Mouse (Mus musculus): ENCODE results near the gene Npdc1. TPM values are rescaled to one million over a fixed set of nuclear protein-coding genes. Genes with fewer than 3 reads are reported as not detected.

Npdc1 gene
- total and polyA plus RNA-seq, 3 experiments, result not detected

DNA sequence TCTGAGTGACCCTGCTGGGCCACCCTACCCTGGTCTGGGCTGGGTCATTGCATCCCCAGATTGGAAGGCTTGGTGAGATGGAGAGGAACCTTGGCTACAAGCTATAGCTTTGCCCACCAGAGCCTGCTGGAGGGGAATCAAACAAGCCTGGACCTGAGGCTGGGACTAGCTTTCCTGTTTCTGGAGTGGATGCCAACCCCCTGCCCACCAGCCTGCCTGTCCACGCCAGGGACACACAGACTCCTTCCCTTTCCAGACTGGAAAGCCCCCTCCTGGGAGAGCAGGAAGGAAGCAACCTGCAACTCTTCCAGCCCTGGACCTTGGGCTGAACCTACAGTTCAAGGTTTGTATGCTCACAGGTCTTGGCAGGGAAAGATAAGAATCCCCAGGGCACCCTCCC lies 24.5 kb downstream of the Npdc1 start:
- Histone ChIP-seq H3K9me3 (replicated peaks; ENCODE audit: insufficient read depth, low read length) (no peaks in the 10 kb centered on the region), H3K36me3 (ENCODE audit: control insufficient read depth in 1 of 2, insufficient read depth in 2 of 2, low read length in 2 of 2) (peaks cover 0 to 9% of the 10 kb centered on the region in 2 experiments; a peak in 2 of 4 replicates), H3K9ac (ENCODE audit: control insufficient read depth, low read depth, low read length, poor library complexity, severe bottlenecking) (no peak overlapping the region), H3K4me3 (ENCODE audit: control insufficient read depth in 1 of 2, insufficient read depth in 1 of 2, low read depth in 2 of 2, low read length in 2 of 2) (no peak overlapping the region), H3K27ac (ENCODE audit: control insufficient read depth, low read depth, low read length) (no peak overlapping the region), H3K79me2 (ENCODE audit: control insufficient read depth, insufficient read depth, low read length, poor library complexity) (peaks cover under 1% of the 10 kb centered on the region; the same call in 1 of the 2 replicates), H3K4me1 (ENCODE audit: control insufficient read depth in 1 of 2, insufficient read depth in 2 of 2, low read length in 2 of 2) (peaks cover 13 to 28% of the 10 kb centered on the region in 2 experiments), H3K27me3 (ENCODE audit: control insufficient read depth in 1 of 2, insufficient read depth in 2 of 2, low read length in 2 of 2) (peaks cover 0 to 1% of the 10 kb centered on the region in 2 experiments; a peak in 1 of 4 replicates)
- TF ChIP-seq MAZ (IDR thresholded peaks at IDR 0.05; ENCODE audit: low read depth, low read length) (no peak), KAT2A (conservative IDR thresholded peaks at IDR 0.05; ENCODE audit: low read depth, low read length) (no peak), ZC3H11A (IDR thresholded peaks at IDR 0.05; ENCODE audit: low read depth, low read length) (no peak), USF2 (IDR thresholded peaks at IDR 0.05; ENCODE audit: borderline replicate concordance in 1 of 2, insufficient read depth in 1 of 2, low read depth in 1 of 2, low read length in 2 of 2) (no peak), ZNF384 (IDR thresholded peaks at IDR 0.05; ENCODE audit: low read depth, low read length) (no peak), TBP (IDR thresholded peaks at IDR 0.05; ENCODE audit: low read depth, low read length) (no peak), NELFE (IDR thresholded peaks at IDR 0.05; ENCODE audit: low read depth, low read length) (no peak), ELF1 (IDR thresholded peaks at IDR 0.05; ENCODE audit: low read depth, low read length) (no peak), POLR2A (IDR thresholded peaks at IDR 0.05; ENCODE audit: control insufficient read depth in 1 of 2, insufficient read depth in 1 of 2, low read depth in 1 of 2, low read length in 2 of 2, poor library complexity in 1 of 2) (no peak), ZKSCAN1 (IDR thresholded peaks at IDR 0.05; ENCODE audit: low read depth, low read length) (no peak), MYC (IDR thresholded peaks at IDR 0.05; ENCODE audit: low read depth, low read length) (no peak), ZMIZ1 (IDR thresholded peaks at IDR 0.05; ENCODE audit: low read depth, low read length) (no peak), CTCF (IDR thresholded peaks at IDR 0.05 in 2 of 3, conservative IDR thresholded peaks at IDR 0.05 in 1 of 3; ENCODE audit: control insufficient read depth in 1 of 3, insufficient read depth in 1 of 3, low read depth in 2 of 3, low read length in 3 of 3, poor library complexity in 1 of 3, severe bottlenecking in 1 of 3) (no peak)
- DNase-seq (ENCODE audit: low read depth, low spot score), result no peak

DNA sequence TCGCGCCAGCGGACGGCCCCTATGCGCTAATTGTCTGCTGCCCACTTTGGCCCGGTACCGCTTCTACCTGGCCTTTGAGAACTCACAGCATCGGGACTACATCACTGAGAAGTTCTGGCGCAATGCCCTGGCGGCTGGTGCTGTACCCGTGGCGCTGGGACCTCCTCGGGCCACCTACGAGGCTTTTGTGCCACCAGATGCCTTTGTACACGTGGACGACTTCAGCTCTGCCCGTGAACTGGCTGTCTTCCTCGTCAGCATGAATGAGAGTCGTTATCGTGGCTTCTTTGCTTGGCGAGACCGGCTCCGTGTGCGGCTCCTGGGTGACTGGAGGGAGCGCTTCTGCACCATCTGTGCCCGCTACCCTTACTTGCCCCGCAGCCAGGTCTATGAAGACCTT lies 26.3 kb downstream of the Npdc1 start:
- H3K79me2 ChIP-seq (ENCODE audit: control insufficient read depth, insufficient read depth, low read length, poor library complexity), result peaks cover 2% of the 10 kb centered on the region; the same call in 1 of the 2 replicates
- H3K9me3 ChIP-seq (replicated peaks; ENCODE audit: insufficient read depth, low read length), result no peaks in the 10 kb centered on the region
- no peak overlapping the region for H3K9ac ChIP-seq (ENCODE audit: control insufficient read depth, low read depth, low read length, poor library complexity, severe bottlenecking)
- no peaks in the 10 kb centered on the region for H3K27me3 ChIP-seq (ENCODE audit: control insufficient read depth in 1 of 2, insufficient read depth in 2 of 2, low read length in 2 of 2)
- no peak for TF ChIP-seq ZMIZ1 (IDR thresholded peaks at IDR 0.05; ENCODE audit: low read depth, low read length)
- no peak for TF ChIP-seq MYC (IDR thresholded peaks at IDR 0.05; ENCODE audit: low read depth, low read length)
- no peak for TF ChIP-seq NELFE (IDR thresholded peaks at IDR 0.05; ENCODE audit: low read depth, low read length)
- no peak for TF ChIP-seq NRF1 (IDR thresholded peaks at IDR 0.05; ENCODE audit: insufficient read depth, low read depth, low read length, poor library complexity, severe bottlenecking)
- no peak for TF ChIP-seq MAFK (IDR thresholded peaks at IDR 0.05; ENCODE audit: borderline replicate concordance, low read depth, low read length)
- no peak for TF ChIP-seq USF1 (IDR thresholded peaks at IDR 0.05; ENCODE audit: low read depth, low read length)
- no peak for TF ChIP-seq ETS1 (IDR thresholded peaks at IDR 0.05; ENCODE audit: low read depth, low read length)
- TF ChIP-seq SMC3 (IDR thresholded peaks at IDR 0.05; ENCODE audit: low read depth, low read length), result no peak
- no peak for TF ChIP-seq ZNF384 (IDR thresholded peaks at IDR 0.05; ENCODE audit: low read depth, low read length)
- TF ChIP-seq BHLHE40 (IDR thresholded peaks at IDR 0.05; ENCODE audit: borderline replicate concordance, low read depth, low read length), result no peak
- TF ChIP-seq E2F4 (IDR thresholded peaks at IDR 0.05; ENCODE audit: borderline replicate concordance, low read depth, low read length), result no peak
- TF ChIP-seq CHD1 (IDR thresholded peaks at IDR 0.05; ENCODE audit: low read depth, low read length), result no peak
- no peak for TF ChIP-seq UBTF (IDR thresholded peaks at IDR 0.05; ENCODE audit: borderline replicate concordance, insufficient read depth, low read depth, low read length)
- TF ChIP-seq MAX (IDR thresholded peaks at IDR 0.05; ENCODE audit: low read length), result no peak
- TF ChIP-seq ZKSCAN1 (IDR thresholded peaks at IDR 0.05; ENCODE audit: low read depth, low read length), result no peak
- no peak for TF ChIP-seq JUND (IDR thresholded peaks at IDR 0.05; ENCODE audit: low read depth, low read length)
- no peak for TF ChIP-seq CHD2 (IDR thresholded peaks at IDR 0.05; ENCODE audit: low read length)
- peaks cover 13 to 34% of the 10 kb centered on the region in 2 experiments for H3K4me1 ChIP-seq (ENCODE audit: control insufficient read depth in 1 of 2, insufficient read depth in 2 of 2, low read length in 2 of 2)
- no peak overlapping the region for H3K27ac ChIP-seq (ENCODE audit: control insufficient read depth, low read depth, low read length)
- H3K36me3 ChIP-seq (ENCODE audit: control insufficient read depth in 1 of 2, insufficient read depth in 2 of 2, low read length in 2 of 2), result peaks cover 0 to 11% of the 10 kb centered on the region in 2 experiments; a peak in 2 of 4 replicates
- DNase-seq (ENCODE audit: low read depth, low spot score), result no peak
- no peak overlapping the region for H3K4me3 ChIP-seq (ENCODE audit: control insufficient read depth in 1 of 2, insufficient read depth in 1 of 2, low read depth in 2 of 2, low read length in 2 of 2)
